Mouse (Mus musculus) kidney, postnatal 25 days (tissue): ENCODE results near the gene Tmprss3.
A peak's percentile ranks its signal among the peaks of the same experiment; 100 is the strongest.

Experiments used
- DNase-seq, 2 experiments: peaks; one replicate each; pipeline ENCODE4 v3.0.0; 2021; ENCODE audit warnings: mixed read lengths in 2 of 2

The Tmprss3 gene

DNA sequence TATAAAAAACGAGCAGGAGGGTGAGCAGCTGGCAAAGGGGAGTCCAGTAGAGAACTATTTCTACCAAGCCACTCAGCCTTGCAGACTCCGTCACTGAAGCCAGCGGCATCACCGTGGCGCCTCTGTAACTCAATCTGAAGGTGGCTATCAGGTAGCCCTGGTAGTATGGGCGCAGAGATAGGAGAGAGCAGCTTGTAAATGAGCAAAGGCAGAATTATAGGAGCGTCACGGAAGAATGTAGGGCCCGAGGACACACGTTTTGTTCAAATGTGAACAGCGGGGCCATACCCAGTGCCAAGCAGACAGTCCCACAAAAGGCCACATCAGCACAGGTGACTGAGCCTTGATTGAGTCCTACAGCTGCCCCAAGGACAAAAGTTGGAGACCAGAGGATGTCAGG, at the start of gene Tmprss3:
Gene Tmprss3 (minus strand): TSS at position 101 of the 400 bp plus-strand sequence.
- DNase-seq: no peak

GRCm38 (mm10) chr17:31247144-31247543, 48.4 kb upstream of the Tmprss3 start:
- no peak for DNase-seq

- no peak for DNase-seq
Measured at GRCm38 (mm10) chr17:31245321-31245720, 46.5 kb upstream of the Tmprss3 start.

GRCm38 (mm10) chr17:31242764-31243163, 44.0 kb upstream of the Tmprss3 start:
- peak in 1 of 2 experiments; percentile 53 for DNase-seq

DNA sequence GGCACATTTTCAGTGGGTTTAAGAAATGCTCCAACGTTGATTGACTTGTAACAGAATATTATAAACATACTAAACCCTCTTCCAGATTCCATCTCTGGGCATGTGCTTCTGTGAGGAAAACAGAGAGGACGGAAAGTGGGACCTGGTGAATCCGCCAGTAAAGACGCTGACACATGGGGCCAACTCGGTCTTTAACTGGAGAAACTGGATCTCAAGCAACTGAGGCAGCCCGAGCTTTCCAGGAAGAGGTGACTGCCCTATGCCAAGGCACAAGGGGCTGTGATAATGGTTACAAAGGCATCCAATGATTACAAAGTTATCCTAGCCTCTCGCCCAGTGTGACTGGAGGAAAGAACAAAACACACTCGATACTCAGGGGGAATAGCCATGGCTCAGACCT, 42.4 kb upstream of the Tmprss3 start:
- DNase-seq: no peak

GRCm38 (mm10) chr17:31238234-31239020, 39.6 kb upstream of the Tmprss3 start:
- DNase-seq: no peak

DNA sequence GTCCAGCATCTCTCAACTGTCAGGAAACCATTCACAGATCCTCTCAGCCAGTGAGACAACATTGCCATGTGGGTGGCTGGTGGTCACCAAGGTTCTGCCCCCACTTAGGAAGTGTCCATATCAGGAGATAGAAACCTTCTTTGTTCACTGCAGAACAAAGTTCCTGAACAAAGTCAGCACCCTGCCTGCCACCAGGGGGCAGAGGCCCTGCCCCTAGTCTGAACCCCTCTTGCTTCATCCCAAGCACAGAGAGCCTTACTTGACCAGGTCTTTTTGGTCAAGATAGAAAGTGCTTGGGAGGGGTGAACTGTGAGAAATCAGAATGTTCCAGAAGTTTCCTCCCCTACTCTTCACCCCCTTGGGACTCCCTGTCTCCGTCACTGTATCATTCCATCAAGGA, 37.1 kb upstream of the Tmprss3 start:
- no peak for DNase-seq

GRCm38 (mm10) chr17:31232251-31233010, 33.7 kb upstream of the Tmprss3 start:
- no peak for DNase-seq

DNA sequence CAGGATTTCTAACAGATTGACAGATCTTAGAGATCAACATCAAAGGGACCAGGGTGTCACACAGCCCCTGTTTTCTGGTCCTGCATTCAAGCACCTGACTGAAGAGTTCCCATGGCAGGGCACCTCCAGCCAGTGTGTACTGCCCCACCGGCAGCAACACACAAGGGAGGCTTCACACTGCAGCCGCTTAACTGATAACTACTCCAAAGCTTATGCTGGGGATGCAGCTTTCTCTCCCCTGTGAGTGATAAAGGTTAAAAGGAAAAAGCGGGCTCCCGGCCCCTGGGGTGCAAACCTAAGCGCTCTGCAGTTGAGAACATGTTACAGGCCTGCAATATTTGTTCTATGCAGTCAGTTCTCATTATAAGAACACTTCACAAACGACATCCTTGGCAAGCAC, 33.0 kb upstream of the Tmprss3 start:
- DNase-seq: no peak

- DNase-seq: no peak
Measured at GRCm38 (mm10) chr17:31226931-31227330, 28.2 kb upstream of the Tmprss3 start.

- DNase-seq: no peak
Measured at GRCm38 (mm10) chr17:31226368-31226767, 27.6 kb upstream of the Tmprss3 start.

DNA sequence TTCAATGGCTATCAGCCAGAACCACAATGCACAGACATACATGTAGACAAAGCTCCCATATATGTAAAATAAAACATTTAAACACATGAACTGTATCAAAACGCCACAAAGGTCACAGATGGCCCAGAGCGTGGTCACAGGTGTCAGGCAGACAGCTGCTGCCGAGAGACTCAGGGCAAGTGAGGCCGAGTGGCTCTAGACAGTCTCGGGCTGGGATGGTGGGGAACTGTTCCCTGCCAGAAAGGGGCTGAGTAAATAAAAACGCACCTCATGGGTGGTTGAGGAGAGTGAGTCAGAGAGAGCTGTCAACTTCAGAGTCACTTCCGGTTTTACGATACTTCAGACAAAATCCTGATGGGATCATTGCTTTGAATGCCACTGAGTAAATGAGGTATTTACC, 25.8 kb upstream of the Tmprss3 start:
- no peak for DNase-seq

- no peak for DNase-seq
Measured at GRCm38 (mm10) chr17:31223835-31224234, 25.1 kb upstream of the Tmprss3 start.

- no peak for DNase-seq
Measured at GRCm38 (mm10) chr17:31222810-31223310, 24.1 kb upstream of the Tmprss3 start.

- DNase-seq: peak; percentile 39 to 56
Measured at GRCm38 (mm10) chr17:31216068-31216955, 17.5 kb upstream of the Tmprss3 start.

DNA sequence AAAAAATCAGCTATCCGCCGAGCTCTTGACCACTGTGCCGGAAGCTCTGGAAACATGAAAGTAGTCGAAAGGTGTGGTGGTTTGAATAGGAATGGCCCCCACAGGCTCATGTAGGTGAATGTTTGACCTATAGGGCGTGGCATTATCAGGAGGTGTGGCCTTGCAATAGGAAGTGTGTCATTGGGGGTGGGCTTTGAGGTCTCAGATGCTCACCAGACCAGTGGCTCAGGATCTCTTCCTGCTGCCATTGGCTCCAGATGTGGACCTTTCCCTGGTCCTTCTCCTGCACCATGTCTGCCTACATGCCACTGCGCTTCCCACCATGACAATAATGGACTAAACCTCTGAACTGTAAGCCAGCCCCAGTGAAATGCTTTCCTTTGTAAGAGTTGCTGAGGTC, 13.1 kb upstream of the Tmprss3 start:
- no peak for DNase-seq

GRCm38 (mm10) chr17:31210299-31210698, 11.5 kb upstream of the Tmprss3 start:
- no peak for DNase-seq

DNA sequence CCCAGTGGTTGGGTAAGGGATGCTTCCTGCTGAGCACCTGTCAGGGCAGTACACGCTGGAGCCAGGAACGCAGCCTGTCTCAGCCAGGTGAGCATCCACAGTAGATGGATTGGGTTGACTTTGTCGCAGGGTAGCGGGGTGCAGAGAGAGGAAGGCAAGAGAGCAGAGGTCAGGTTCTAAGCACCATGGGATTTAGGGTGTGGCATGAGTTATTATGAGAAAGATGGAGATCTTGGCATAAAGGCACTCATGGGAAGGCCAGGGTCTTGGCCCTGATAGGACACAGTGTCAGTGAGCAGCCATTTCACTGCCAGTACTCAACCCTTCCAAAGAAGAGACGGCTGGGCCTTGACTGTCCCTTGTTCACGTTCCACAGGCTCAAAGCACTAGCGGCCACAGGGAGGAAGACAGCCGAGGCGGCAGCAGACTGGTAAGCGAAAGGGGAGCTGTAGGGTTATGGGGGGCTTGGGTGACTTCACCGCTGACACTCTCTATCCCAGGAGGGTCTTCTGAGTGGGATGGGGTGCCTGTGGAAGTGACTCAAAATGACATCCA, 10.7 kb upstream of the Tmprss3 start:
- no peak for DNase-seq

DNA sequence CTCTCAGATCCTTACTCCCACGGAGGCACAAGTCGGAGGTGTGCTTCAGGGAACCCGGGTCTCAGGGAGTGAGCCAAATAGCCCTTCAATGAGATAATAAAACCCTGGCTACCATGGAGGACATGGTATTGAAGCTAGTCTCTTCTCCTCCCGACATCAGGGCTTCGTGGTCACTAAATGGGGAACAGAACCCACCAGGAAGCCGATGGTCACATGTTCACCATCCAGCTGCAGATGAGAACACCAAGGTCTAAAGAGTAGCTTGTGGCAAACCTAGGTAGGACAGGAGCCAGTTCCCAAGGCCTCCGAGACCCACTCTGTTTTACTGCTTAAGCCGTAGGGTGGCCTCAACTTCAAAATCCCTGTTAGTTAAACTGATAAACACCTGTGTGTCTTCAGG, 9.9 kb upstream of the Tmprss3 start:
- no peak for DNase-seq

DNA sequence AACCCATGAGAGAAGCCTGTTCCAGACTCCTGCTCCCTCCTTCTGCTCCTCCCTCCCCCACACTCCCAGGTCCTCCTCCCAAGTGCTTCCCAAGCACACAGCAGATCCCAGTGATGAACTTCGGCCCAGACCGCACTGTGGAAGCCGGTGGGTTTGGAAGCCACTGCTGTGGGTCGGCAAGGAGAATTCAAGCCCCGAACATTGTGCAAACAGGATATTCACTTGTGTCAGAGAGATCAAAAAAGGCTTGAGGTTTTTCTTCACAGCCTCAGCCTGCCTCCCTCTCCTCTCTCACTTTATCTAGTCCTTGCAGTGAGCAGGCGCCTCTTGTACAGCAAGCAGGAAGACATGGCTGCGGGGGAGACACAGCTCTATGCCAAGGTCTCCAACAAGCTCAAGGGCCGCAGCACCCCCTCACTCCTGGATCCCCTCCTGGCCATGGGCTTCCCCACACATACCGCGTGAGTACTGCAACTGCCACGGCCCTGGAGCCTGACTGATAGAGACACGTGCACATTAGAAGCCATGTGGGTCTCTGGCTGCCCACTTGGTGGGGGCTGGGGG, 9.1 kb upstream of the Tmprss3 start, which contains the start of gene Ubash3a:
Gene Ubash3a (plus strand): TSS at position 103 of the 564 bp plus-strand sequence.
- DNase-seq: no peak

- no peak for DNase-seq
Measured at GRCm38 (mm10) chr17:31196283-31196682, 2.5 kb downstream of the Tmprss3 start.

DNA sequence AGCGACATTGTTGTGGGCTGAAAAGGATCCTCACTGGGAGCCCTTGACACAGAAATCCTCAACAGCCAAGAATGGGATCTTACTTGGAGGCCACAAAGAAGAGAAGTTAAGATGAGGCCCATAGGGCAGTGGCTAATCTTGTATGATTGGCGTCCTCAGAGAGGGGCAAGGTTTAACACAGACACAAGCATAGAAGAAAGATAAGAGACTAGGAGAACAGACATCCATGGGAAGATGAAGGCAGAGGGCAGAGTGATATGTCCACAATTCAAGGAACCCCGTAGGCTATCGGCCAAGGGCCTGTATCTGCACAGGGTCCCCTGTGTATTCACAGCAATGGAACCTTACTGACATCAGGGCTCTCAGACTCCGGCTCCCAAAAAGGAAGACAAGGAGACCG, 3.6 kb downstream of the Tmprss3 start:
- no peak for DNase-seq
